Mouse (Mus musculus): ENCODE measurements around the gene Mta1.
A peak's percentile ranks its signal among the peaks of the same experiment; 100 is the strongest.

The Mta1 gene

GRCm38 (mm10) chr12:113097749-113098281, at the start of gene Mta1:
Gene Mta1 (plus strand): TSS chr12:113098278.
- peak; percentile 26 for DNase-seq

GRCm38 (mm10) chr12:113049836-113050235, 48.2 kb upstream of the Mta1 start:
- no peak for DNase-seq

GRCm38 (mm10) chr12:113050671-113051070, 47.4 kb upstream of the Mta1 start:
- no peak for DNase-seq

- DNase-seq, result no peak
These were observed 46.3 kb upstream of the Mta1 start for GRCm38 (mm10) chr12:113051628-113052403.

- no peak for DNase-seq
These were observed 42.0 kb upstream of the Mta1 start for GRCm38 (mm10) chr12:113056089-113056488.

- DNase-seq, result no peak
These were observed 37.9 kb upstream of the Mta1 start for GRCm38 (mm10) chr12:113060178-113060577.

- no peak for DNase-seq
These were observed 36.5 kb upstream of the Mta1 start for GRCm38 (mm10) chr12:113061606-113062005.

GRCm38 (mm10) chr12:113062201-113062600, 35.9 kb upstream of the Mta1 start:
- no peak for DNase-seq

- no peak for DNase-seq
These were observed 34.4 kb upstream of the Mta1 start for GRCm38 (mm10) chr12:113063700-113064099.

GRCm38 (mm10) chr12:113068002-113068401, 30.1 kb upstream of the Mta1 start:
- no peak for DNase-seq

- no peak for DNase-seq
These were observed 28.7 kb upstream of the Mta1 start for GRCm38 (mm10) chr12:113069389-113069788.

- DNase-seq, result no peak
These were observed 26.8 kb upstream of the Mta1 start for GRCm38 (mm10) chr12:113071321-113071720.

GRCm38 (mm10) chr12:113071827-113072226, 26.3 kb upstream of the Mta1 start:
- DNase-seq, result no peak

GRCm38 (mm10) chr12:113073420-113074328, 24.4 kb upstream of the Mta1 start:
- peak; percentile 27 for DNase-seq

- DNase-seq, result peak; percentile 90
These were observed 23.6 kb upstream of the Mta1 start, which contains the start of gene Tex22 for GRCm38 (mm10) chr12:113074329-113075062. Gene Tex22 (plus strand): TSS chr12:113074502.

GRCm38 (mm10) chr12:113075063-113075454, 23.0 kb upstream of the Mta1 start:
- peak; percentile 91 for DNase-seq

GRCm38 (mm10) chr12:113075486-113075885, 22.6 kb upstream of the Mta1 start:
- DNase-seq, result no peak

- DNase-seq, result no peak
These were observed 10.8 kb upstream of the Mta1 start for GRCm38 (mm10) chr12:113087276-113087675.

GRCm38 (mm10) chr12:113088026-113088425, 10.1 kb upstream of the Mta1 start:
- DNase-seq, result no peak

- no peak for DNase-seq
These were observed 9.0 kb upstream of the Mta1 start for GRCm38 (mm10) chr12:113089107-113089506.

- DNase-seq, result peak; percentile 58
These were observed 8.0 kb upstream of the Mta1 start for GRCm38 (mm10) chr12:113090053-113090452.

GRCm38 (mm10) chr12:113097040-113097439, 1.0 kb upstream of the Mta1 start:
- DNase-seq, result no peak

All from kidney, adult 9 months (tissue).